Mouse (Mus musculus) E14TG2a.4 (cell line): ENCODE data around the gene Mrpl37.

ENCODE experiments used
- CTCF ChIP-seq: conservative IDR thresholded peaks from 2 replicates; pipeline ENCODE4 v1.5.1; 2014; ENCODE audit warnings: low read length
- NANOG ChIP-seq: IDR thresholded peaks from 2 replicates; pipeline ENCODE4 v1.6.1; 2014; ENCODE audit warnings: borderline replicate concordance, low read length, mixed read lengths
- POU5F1 ChIP-seq: IDR thresholded peaks from 2 replicates; pipeline ENCODE4 v1.6.1; 2014; ENCODE audit warnings: low read length, borderline replicate concordance

- TF ChIP-seq CTCF (no peak), NANOG (no peak), POU5F1 (no peak)
Observed at GRCm38 (mm10) chr4:107058346-107058745, 8.3 kb downstream of the Mrpl37 start.
